In genomic region chr17:7152662-7153061, GRCm38 (mm10) we compare ENCODE assay signal across 29 mouse cellular contexts.
"Had no signal": no experiment of that assay in that cellular context is flagged by ENCODE, and none has a peak within 500 bp of the region (broad histone marks: within the 10 kb centered on the region; RNA-seq: fewer than 3 reads in every experiment).

No protein-coding gene starts in this region.

- H3K27ac ChIP-seq: limb, embryonic 10.5 days; limb, embryonic 12.5 days; limb, embryonic 13.5 days; limb, embryonic 15.5 days; liver, embryonic 12.5 days; liver, embryonic 13.5 days; liver, embryonic 14.5 days; liver, embryonic 15.5 days; lung, embryonic 15.5 days; macrophage; midbrain, embryonic 10.5 days; midbrain, embryonic 12.5 days; midbrain, embryonic 13.5 days; midbrain, embryonic 15.5 days; neural tube, embryonic 12.5 days had no signal

- ATAC-seq: liver, embryonic 12.5 days; liver, postnatal 0 days; lung, postnatal 0 days; midbrain, embryonic 13.5 days; midbrain, embryonic 15.5 days; midbrain, embryonic 16.5 days had no signal

- DNase-seq: left cerebral cortex, postnatal 4 days; liver; liver, embryonic 13.5 days; liver, postnatal 0 days; lung, adult 18-20 months; lung, adult 2 months; lung, embryonic 14.5 days; lung, postnatal 14 days; lung, postnatal 36 days; lung, postnatal 4 days; midbrain, embryonic 14.5 days had no signal

- H3K4me3 ChIP-seq: limb, embryonic 10.5 days; limb, embryonic 12.5 days; limb, embryonic 13.5 days; limb, embryonic 15.5 days; liver, embryonic 12.5 days; liver, embryonic 13.5 days; liver, embryonic 15.5 days; lung, embryonic 15.5 days; megakaryocyte, embryonic 14.5 days; midbrain, embryonic 10.5 days; midbrain, embryonic 12.5 days; midbrain, embryonic 13.5 days; midbrain, embryonic 15.5 days; myocyte; neural tube, embryonic 12.5 days had no signal
